Comparison of ENCODE assay signal across 13 mouse cellular contexts in genomic region chr13:63118682-63119081, GRCm38 (mm10).
"Had no signal": no experiment of that assay in that cellular context is flagged by ENCODE, and none has a peak within 500 bp of the region (broad histone marks: within the 10 kb centered on the region; RNA-seq: fewer than 3 reads in every experiment).

No protein-coding gene starts in this region.

- H3K9ac ChIP-seq: limb, embryonic 15.5 days; liver, embryonic 12.5 days; lung, embryonic 14.5 days; neural tube, embryonic 12.5 days had no signal

- H3K27me3 ChIP-seq: limb, embryonic 15.5 days; liver, embryonic 12.5 days; neural tube, embryonic 12.5 days had no signal

- H3K9me3 ChIP-seq: limb, embryonic 15.5 days; liver, embryonic 12.5 days; neural tube, embryonic 12.5 days had no signal

- DNase-seq: kidney, postnatal 36 days; layer of hippocampus, adult 9-11 months; layer of hippocampus, postnatal 36 days; lung, postnatal 36 days; midbrain, embryonic 14.5 days; thymus, adult 2 months; thymus, postnatal 25 days had no signal

- ATAC-seq: liver, embryonic 12.5 days had no signal

- H3K4me3 ChIP-seq: limb, embryonic 15.5 days; liver, embryonic 12.5 days; midbrain, embryonic 10.5 days; neural tube, embryonic 12.5 days had no signal

- H3K36me3 ChIP-seq: limb, embryonic 15.5 days; liver, embryonic 12.5 days; midbrain, embryonic 10.5 days; neural tube, embryonic 12.5 days had no signal

- H3K4me2 ChIP-seq: limb, embryonic 15.5 days; liver, embryonic 12.5 days; lung, embryonic 14.5 days; neural tube, embryonic 12.5 days had no signal

- H3K27ac ChIP-seq: limb, embryonic 15.5 days; liver, embryonic 12.5 days; midbrain, embryonic 10.5 days; neural tube, embryonic 12.5 days; stomach, postnatal 0 days had no signal
